In genomic region chr3:53564521-53564920, GRCm38 (mm10) we compare ENCODE assay signal across 10 mouse cellular contexts.
DNase-seq lines count a peak whose midpoint lies in the region; ATAC-seq lines count a peak whose summit lies in the region.
"Had no signal": no experiment of that assay in that cellular context is flagged by ENCODE, and none has a peak within 500 bp of the region (broad histone marks: within the 10 kb centered on the region; RNA-seq: fewer than 3 reads in every experiment).

No protein-coding gene starts in this region.

- 67% methylated on average over 7 of the region's 7 CpGs for WGBS in forebrain, embryonic 10.5 days
- WGBS in forebrain, embryonic 11.5 days, result 44% methylated on average over 7 of the region's 7 CpGs
- 39% methylated on average over 7 of the region's 7 CpGs for WGBS in midbrain, embryonic 14.5 days

- H3K9me3 ChIP-seq in forebrain, embryonic 10.5 days, result no peaks in the 10 kb centered on the region
- no peaks in the 10 kb centered on the region for H3K9me3 ChIP-seq in forebrain, embryonic 11.5 days (ENCODE audit: control insufficient read depth, low read length)
- no peaks in the 10 kb centered on the region for H3K9me3 ChIP-seq in midbrain, embryonic 14.5 days (ENCODE audit: control insufficient read depth, low read length)
- H3K9me3 ChIP-seq: limb, embryonic 13.5 days had no signal

- H3K27me3 ChIP-seq in forebrain, embryonic 10.5 days (ENCODE audit: poor library complexity, severe bottlenecking), result no peaks in the 10 kb centered on the region
- H3K27me3 ChIP-seq in forebrain, embryonic 11.5 days (ENCODE audit: control insufficient read depth, insufficient read depth, low read length), result no peaks in the 10 kb centered on the region
- no peaks in the 10 kb centered on the region for H3K27me3 ChIP-seq in midbrain, embryonic 14.5 days (ENCODE audit: control insufficient read depth, insufficient read depth, low read length)
- H3K27me3 ChIP-seq: limb, embryonic 13.5 days had no signal

- H3K27ac ChIP-seq in forebrain, embryonic 10.5 days, result peak overlapping the region; percentile 26; the same call in 1 of the 2 replicates
- H3K27ac ChIP-seq in forebrain, embryonic 11.5 days (ENCODE audit: low read depth, low read length), result no peak overlapping the region
- peak overlapping the region; percentile 57; the same call in 1 of the 2 replicates for H3K27ac ChIP-seq in midbrain, embryonic 14.5 days (replicated peaks; ENCODE audit: low read depth, low read length)
- H3K27ac ChIP-seq: limb, embryonic 13.5 days had no signal

- peaks cover 42% of the 10 kb centered on the region for H3K4me1 ChIP-seq in forebrain, embryonic 10.5 days
- H3K4me1 ChIP-seq in forebrain, embryonic 11.5 days (replicated peaks; ENCODE audit: control insufficient read depth, insufficient read depth, low read length), result peaks cover 5% of the 10 kb centered on the region; the same call in 1 of the 2 replicates
- peaks cover 14% of the 10 kb centered on the region for H3K4me1 ChIP-seq in midbrain, embryonic 14.5 days (ENCODE audit: control insufficient read depth, insufficient read depth, low read length)

- no peak overlapping the region for H3K4me2 ChIP-seq in forebrain, embryonic 11.5 days (ENCODE audit: low read depth, low read length, severe bottlenecking)
- H3K4me2 ChIP-seq in midbrain, embryonic 14.5 days (ENCODE audit: low read length), result no peak overlapping the region
- H3K4me2 ChIP-seq: limb, embryonic 13.5 days had no signal

- no peak overlapping the region for H3K9ac ChIP-seq in forebrain, embryonic 11.5 days (ENCODE audit: low read length)
- no peak overlapping the region for H3K9ac ChIP-seq in midbrain, embryonic 14.5 days (replicated peaks; ENCODE audit: low read length)
- H3K9ac ChIP-seq: limb, embryonic 13.5 days had no signal

- DNase-seq in forebrain, embryonic 10.5 days (ENCODE audit: extremely low spot score, low spot score), result no peak
- no peak for DNase-seq in forebrain, embryonic 11.5 days (ENCODE audit: low spot score)
- peak; percentile 34 for DNase-seq in fat pad, adult 2 months (ENCODE audit: extremely low read depth, low read depth, low spot score)
- peak; percentile 49 for DNase-seq in kidney, adult 9 months
- DNase-seq in midbrain, embryonic 14.5 days, result peak; percentile 27
- DNase-seq in thymus, postnatal 25 days, result no peak
- no peak for DNase-seq in frontal cortex, adult 2 months (ENCODE audit: extremely low spot score in 1 of 2, low spot score in 1 of 2)

- no peak for ATAC-seq in forebrain, embryonic 11.5 days (replicated peaks; ENCODE audit: low FRiP score)
- no peak for ATAC-seq in midbrain, embryonic 14.5 days (ENCODE audit: low FRiP score, low TSS enrichment)
- ATAC-seq in megakaryocyte progenitor cell, adult 5-6 weeks (replicated peaks; ENCODE audit: poor library complexity), result no peak

- no peak overlapping the region for H3K4me3 ChIP-seq in forebrain, embryonic 10.5 days
- H3K4me3 ChIP-seq in forebrain, embryonic 11.5 days (ENCODE audit: low read depth, low read length), result no peak overlapping the region
- H3K4me3 ChIP-seq in midbrain, embryonic 14.5 days (replicated peaks; ENCODE audit: low read depth, low read length), result no peak overlapping the region
- H3K4me3 ChIP-seq: limb, embryonic 13.5 days; myocyte had no signal

- no peaks in the 10 kb centered on the region for H3K36me3 ChIP-seq in forebrain, embryonic 10.5 days (replicated peaks)
- H3K36me3 ChIP-seq in forebrain, embryonic 11.5 days (ENCODE audit: control insufficient read depth, insufficient read depth, low read length), result no peaks in the 10 kb centered on the region
- H3K36me3 ChIP-seq in midbrain, embryonic 14.5 days (ENCODE audit: control insufficient read depth, insufficient read depth, low read length), result no peaks in the 10 kb centered on the region
- H3K36me3 ChIP-seq: limb, embryonic 13.5 days had no signal

Comparison
In these comparisons a context has a peak if more than half of its experiments do, and no peak if none do; other contexts are left out.
1. DNase-seq: peak in fat pad, adult 2 months (single experiment), kidney, adult 9 months (single experiment) and midbrain, embryonic 14.5 days (single experiment); none in forebrain, embryonic 10.5 days (single experiment), forebrain, embryonic 11.5 days (single experiment), thymus, postnatal 25 days (single experiment) and frontal cortex, adult 2 months (0 of 2).